Mouse (Mus musculus) limb, embryonic 14.5 days (tissue): ENCODE measurements around the gene Itga3. TPM values are rescaled to one million over a fixed set of nuclear protein-coding genes. Genes with fewer than 3 reads are reported as not detected.

Experiments used
- ATAC-seq: fragments of 200-750 bp; cut with Nextera tagmentation; 2 replicates; pipeline ENCODE4 v1.8.0; 2017; ENCODE audit warnings: low read depth, moderate number of reproducible peaks, moderate TSS enrichment; ENCODE audit not compliant: low FRiP score
- DNase-seq: peaks from one replicate; pipeline ENCODE4 v3.0.0-alpha.2; 2015; ENCODE audit warnings: low spot score
- H3K27ac ChIP-seq: fragments of 300-500 bp; sonication (generic); replicated peaks from 2 replicates; pipeline ENCODE4 v1.5.1; 2014; ENCODE audit warnings: low read depth, mild to moderate bottlenecking, low read length, moderate library complexity, mixed read lengths
- H3K27me3 ChIP-seq: fragments of 300-500 bp; sonication (generic); 2 replicates; pipeline ENCODE4 v1.6.1; 2014; ENCODE audit warnings: low read length, mixed read lengths; ENCODE audit not compliant: control insufficient read depth, insufficient read depth
- H3K36me3 ChIP-seq: fragments of 300-500 bp; sonication (generic); 2 replicates; pipeline ENCODE4 v1.6.1; 2014; ENCODE audit warnings: mild to moderate bottlenecking, low read length, moderate library complexity, mixed read lengths; ENCODE audit not compliant: control insufficient read depth, insufficient read depth
- H3K4me1 ChIP-seq: fragments of 300-500 bp; sonication (generic); 2 replicates; pipeline ENCODE4 v1.6.1; 2014; ENCODE audit warnings: antibody characterized with exemption, low read length, mixed read lengths; ENCODE audit not compliant: control insufficient read depth, insufficient read depth
- H3K4me2 ChIP-seq: fragments of 300-500 bp; sonication (generic); replicated peaks from 2 replicates; pipeline ENCODE4 v1.6.1; 2014; ENCODE audit warnings: low read depth, mild to moderate bottlenecking, low read length, moderate library complexity; ENCODE audit not compliant: severe bottlenecking
- H3K4me3 ChIP-seq: fragments of 300-500 bp; sonication (generic); replicated peaks from 2 replicates; pipeline ENCODE4 v1.5.1; 2014; ENCODE audit warnings: low read length
- H3K9ac ChIP-seq: fragments of 300-500 bp; sonication (generic); 2 replicates; pipeline ENCODE4 v1.6.1; 2014; ENCODE audit warnings: mild to moderate bottlenecking, low read depth, low read length, moderate library complexity; ENCODE audit not compliant: severe bottlenecking
- H3K9me3 ChIP-seq: fragments of 300-500 bp; sonication (generic); 2 replicates; pipeline ENCODE4 v1.6.1; 2016; ENCODE audit warnings: low read length; ENCODE audit not compliant: control insufficient read depth
- POLR2A ChIP-seq: fragments of 200-500 bp; IDR thresholded peaks from 2 replicates; pipeline ENCODE4 v1.8.0; 2012; ENCODE audit warnings: inconsistent platforms, mild to moderate bottlenecking, moderate library complexity, borderline replicate concordance; ENCODE audit not compliant: insufficient read depth, insufficient read length; ENCODE audit errors: extremely low read depth
- WGBS: fragments of 180-500 bp; shearing (Covaris S2); extraction: QIAGEN DNeasy Blood & Tissue Kit; methylation state at CpG from one replicate; pipeline ENCODE4 v1.1.7; 2014; 5-methylcytosine and 5-hydroxymethylcytosine counted together
- polyA plus RNA-seq, 2 experiments: library from polyadenylated mRNA; depleted of rRNA in 1 of 2; stranded (reverse) in 1 of 2; unstranded in 1 of 2; fragments of >200 nt; fragmentation: Nextera tagmentation in 1 of 2; extraction: Ambion mirVana in 1 of 2; gene quantifications; 2 replicates each; pipeline versions ENCODE4 v1.2.1 to v1.2.3; 2012 to 2014

Itga3 gene
- polyA plus RNA-seq, 2 experiments: 8.6 to 12.7 TPM

- H3K4me3 ChIP-seq: no peak overlapping the region
- 65% methylated on average over 3 of the region's 3 CpGs for WGBS
- 0 out of 2 replicates have a peak overlapping the region, but pooled peaks have one; percentile 73 for H3K4me2 ChIP-seq
- no peak for TF ChIP-seq POLR2A
- H3K9ac ChIP-seq: no peak overlapping the region
- peaks cover 36% of the 10 kb centered on the region for H3K4me1 ChIP-seq
- H3K27ac ChIP-seq: no peak overlapping the region
- no peak for ATAC-seq
- H3K9me3 ChIP-seq: no peaks in the 10 kb centered on the region
- no peak for DNase-seq
- H3K27me3 ChIP-seq: no peaks in the 10 kb centered on the region
- H3K36me3 ChIP-seq: peaks cover 36% of the 10 kb centered on the region
These were observed 69.2 kb downstream of the Itga3 start for GRCm38 (mm10) chr11:95007418-95007817.

- H3K4me3 ChIP-seq: peak overlapping the region; percentile 37
- 4% methylated on average over 27 of the region's 27 CpGs for WGBS
- peak overlapping the region; percentile 56; the same call in 1 of the 2 replicates for H3K27ac ChIP-seq
- DNase-seq (peak; percentile 81), ATAC-seq (peak; percentile 67)
- H3K9ac ChIP-seq: peak overlapping the region; percentile 53
- TF ChIP-seq POLR2A: 0 out of 2 replicates have a peak, but pooled peaks have one; percentile 36
- H3K27me3 ChIP-seq: no peaks in the 10 kb centered on the region
- peaks cover 43% of the 10 kb centered on the region for H3K36me3 ChIP-seq
- peaks cover 29% of the 10 kb centered on the region for H3K4me1 ChIP-seq
- peak overlapping the region; percentile 73 for H3K4me2 ChIP-seq
- H3K9me3 ChIP-seq: no peaks in the 10 kb centered on the region
These were observed 69.9 kb downstream of the Itga3 start for GRCm38 (mm10) chr11:95006525-95007219.

GRCm38 (mm10) chr11:95006038-95006437 is 70.6 kb downstream of the Itga3 start:
- H3K9ac ChIP-seq: peak overlapping the region; percentile 53; the same call in 1 of the 2 replicates
- H3K4me2 ChIP-seq: peak overlapping the region; percentile 73
- no peak overlapping the region for H3K27ac ChIP-seq
- WGBS: 30% methylated on average over 4 of the region's 4 CpGs
- no peaks in the 10 kb centered on the region for H3K27me3 ChIP-seq
- no peaks in the 10 kb centered on the region for H3K9me3 ChIP-seq
- peak overlapping the region; percentile 37; the same call in 1 of the 2 replicates for H3K4me3 ChIP-seq
- ATAC-seq: no peak
- no peak for TF ChIP-seq POLR2A
- H3K4me1 ChIP-seq: peaks cover 25% of the 10 kb centered on the region
- peaks cover 48% of the 10 kb centered on the region for H3K36me3 ChIP-seq
- DNase-seq: no peak

GRCm38 (mm10) chr11:95004937-95005198 is 71.7 kb downstream of the Itga3 start:
- Histone ChIP-seq H3K9ac (no peak overlapping the region), H3K4me2 (no peak overlapping the region), H3K36me3 (peaks cover 55% of the 10 kb centered on the region), H3K27ac (no peak overlapping the region), H3K4me3 (no peak overlapping the region), H3K27me3 (no peaks in the 10 kb centered on the region), H3K4me1 (peaks cover 27% of the 10 kb centered on the region), H3K9me3 (no peaks in the 10 kb centered on the region)
- DNase-seq (no peak), ATAC-seq (no peak)
- WGBS: 63% methylated on average over 6 of the region's 6 CpGs
- TF ChIP-seq POLR2A: no peak

- Histone ChIP-seq H3K4me1 (peaks cover 26% of the 10 kb centered on the region), H3K4me3 (no peak overlapping the region), H3K36me3 (peaks cover 61% of the 10 kb centered on the region), H3K27ac (no peak overlapping the region), H3K27me3 (no peaks in the 10 kb centered on the region), H3K9ac (peak overlapping the region; percentile 7; the same call in 1 of the 2 replicates), H3K4me2 (no peak overlapping the region), H3K9me3 (no peaks in the 10 kb centered on the region)
- ATAC-seq (no peak), DNase-seq (no peak)
- no peak for TF ChIP-seq POLR2A
- 83% methylated on average over 12 of the region's 12 CpGs for WGBS
These were observed 72.3 kb downstream of the Itga3 start for GRCm38 (mm10) chr11:95004136-95004936.
